Mouse (Mus musculus) midbrain, embryonic 10.5 days (tissue): ENCODE data around the gene Zfp64. TPM values are rescaled to one million over a fixed set of nuclear protein-coding genes. Genes with fewer than 3 reads are reported as not detected.

ENCODE experiments used
- DNase-seq: peaks from one replicate; pipeline ENCODE4 v3.0.0-alpha.2; 2017; ENCODE audit warnings: low spot score
- H3K27ac ChIP-seq: fragments of 300-500 bp; sonication (generic); replicated peaks from 2 replicates; pipeline ENCODE4 v1.5.1; 2016; ENCODE audit warnings: mild to moderate bottlenecking
- H3K27me3 ChIP-seq: fragments of 300-500 bp; sonication (generic); 2 replicates; pipeline ENCODE4 v1.6.1; 2016; ENCODE audit warnings: low read depth, mild to moderate bottlenecking; ENCODE audit not compliant: poor library complexity, severe bottlenecking
- H3K36me3 ChIP-seq: fragments of 300-500 bp; sonication (generic); 2 replicates; pipeline ENCODE4 v1.6.1; 2016; ENCODE audit warnings: mild to moderate bottlenecking, moderate library complexity
- H3K4me1 ChIP-seq: fragments of 300-500 bp; sonication (generic); 2 replicates; pipeline ENCODE4 v1.6.1; 2016
- H3K4me3 ChIP-seq: fragments of 300-500 bp; sonication (generic); 2 replicates; pipeline ENCODE4 v1.5.1; 2016; ENCODE audit warnings: mild to moderate bottlenecking, moderate library complexity
- H3K9me3 ChIP-seq: fragments of 300-500 bp; sonication (generic); replicated peaks from 2 replicates; pipeline ENCODE4 v1.6.1; 2016; ENCODE audit warnings: mild to moderate bottlenecking
- WGBS: fragments of 180-500 bp; shearing (Covaris S2); methylation state at CpG from one replicate; pipeline ENCODE4 v1.1.7; 2016; 5-methylcytosine and 5-hydroxymethylcytosine counted together
- polyA plus RNA-seq: library from polyadenylated mRNA; unstranded; fragments of >200 nt; fragmentation: Nextera tagmentation; extraction: Ambion mirVana; gene quantifications from 2 replicates; pipeline ENCODE4 v1.2.1, GENCODE M21; 2016

Zfp64 gene
- polyA plus RNA-seq, 1 experiment from 2014 or later = 38.0 TPM

GRCm38 (mm10) chr2:168968136-168968925 is 12.9 kb upstream of the Zfp64 start:
- 83% methylated on average over 12 of the region's 12 CpGs for WGBS
- DNase-seq = no peak
- Histone ChIP-seq H3K4me3 (no peak overlapping the region), H3K9me3 (peaks cover 12% of the 10 kb centered on the region), H3K36me3 (no peaks in the 10 kb centered on the region), H3K4me1 (no peaks in the 10 kb centered on the region), H3K27ac (no peak overlapping the region), H3K27me3 (no peaks in the 10 kb centered on the region)

- 83% methylated on average over 6 of the region's 6 CpGs for WGBS
- Histone ChIP-seq H3K9me3 (peaks cover 12% of the 10 kb centered on the region), H3K27ac (no peak overlapping the region)
These were observed 11.1 kb upstream of the Zfp64 start for GRCm38 (mm10) chr2:168966525-168966924.

GRCm38 (mm10) chr2:168964849-168965248 is 9.5 kb upstream of the Zfp64 start:
- Histone ChIP-seq H3K36me3 (no peaks in the 10 kb centered on the region), H3K4me3 (no peak overlapping the region), H3K4me1 (no peaks in the 10 kb centered on the region), H3K27ac (no peak overlapping the region), H3K27me3 (no peaks in the 10 kb centered on the region), H3K9me3 (peaks cover 12% of the 10 kb centered on the region)
- DNase-seq = no peak
- 96% methylated on average over 5 of the region's 5 CpGs for WGBS

More at GRCm38 (mm10) chr2:168966525-168966924, 11.1 kb upstream of the Zfp64 start:
- H3K4me3 ChIP-seq = no peak overlapping the region
- H3K36me3 ChIP-seq = no peaks in the 10 kb centered on the region
- H3K27me3 ChIP-seq = no peaks in the 10 kb centered on the region
- DNase-seq = no peak
- no peaks in the 10 kb centered on the region for H3K4me1 ChIP-seq

GRCm38 (mm10) chr2:168961729-168962666 is 6.6 kb upstream of the Zfp64 start:
- no peak overlapping the region for H3K27ac ChIP-seq
- no peak for DNase-seq
- WGBS = 87% methylated on average over 4 of the region's 4 CpGs

GRCm38 (mm10) chr2:168960814-168961213 is 5.4 kb upstream of the Zfp64 start:
- DNase-seq = no peak
- no peaks in the 10 kb centered on the region; the same call in 1 of the 2 replicates for H3K27me3 ChIP-seq
- 90% methylated on average over 3 of the region's 3 CpGs for WGBS

More at GRCm38 (mm10) chr2:168961729-168962666, 6.6 kb upstream of the Zfp64 start:
- Histone ChIP-seq H3K9me3 (peaks cover 12% of the 10 kb centered on the region), H3K36me3 (no peaks in the 10 kb centered on the region), H3K27me3 (no peaks in the 10 kb centered on the region), H3K4me3 (no peak overlapping the region), H3K4me1 (no peaks in the 10 kb centered on the region)

GRCm38 (mm10) chr2:168959339-168959885 is 4.0 kb upstream of the Zfp64 start:
- 85% methylated on average over 14 of the region's 14 CpGs for WGBS
- Histone ChIP-seq H3K4me1 (peaks cover 14% of the 10 kb centered on the region), H3K9me3 (no peaks in the 10 kb centered on the region; the same call in 1 of the 2 replicates), H3K36me3 (no peaks in the 10 kb centered on the region), H3K27me3 (no peaks in the 10 kb centered on the region; the same call in 1 of the 2 replicates), H3K4me3 (no peak overlapping the region), H3K27ac (no peak overlapping the region)
- DNase-seq = no peak

More at GRCm38 (mm10) chr2:168960814-168961213, 5.4 kb upstream of the Zfp64 start:
- Histone ChIP-seq H3K9me3 (peaks cover 8% of the 10 kb centered on the region), H3K4me1 (peaks cover 2% of the 10 kb centered on the region), H3K36me3 (no peaks in the 10 kb centered on the region), H3K27ac (no peak overlapping the region), H3K4me3 (no peak overlapping the region)

- 51% methylated on average over 10 of the region's 10 CpGs for WGBS
- peak overlapping the region; percentile 91 for H3K4me3 ChIP-seq
- no peaks in the 10 kb centered on the region; the same call in 1 of the 2 replicates for H3K27me3 ChIP-seq
- peak overlapping the region; percentile 95 for H3K27ac ChIP-seq
- peaks cover 26% of the 10 kb centered on the region for H3K4me1 ChIP-seq
- no peaks in the 10 kb centered on the region for H3K9me3 ChIP-seq
- peaks cover 18% of the 10 kb centered on the region for H3K36me3 ChIP-seq
- DNase-seq = peak; percentile 14
These were observed 511 bp upstream of the Zfp64 start for GRCm38 (mm10) chr2:168955850-168956346.

GRCm38 (mm10) chr2:168954376-168954775 is 1.0 kb downstream of the Zfp64 start:
- no peak for DNase-seq
- 11% methylated on average over 8 of the region's 8 CpGs for WGBS
- peak overlapping the region; percentile 91 for H3K4me3 ChIP-seq
- H3K27me3 ChIP-seq = no peaks in the 10 kb centered on the region; the same call in 1 of the 2 replicates
- H3K4me1 ChIP-seq = peaks cover 26% of the 10 kb centered on the region
- peak overlapping the region; percentile 95 for H3K27ac ChIP-seq
- H3K9me3 ChIP-seq = no peaks in the 10 kb centered on the region
- H3K36me3 ChIP-seq = peaks cover 33% of the 10 kb centered on the region

- no peak for DNase-seq
- WGBS = 91% methylated on average over 6 of the region's 6 CpGs
- no peaks in the 10 kb centered on the region for H3K9me3 ChIP-seq
- no peak overlapping the region for H3K4me3 ChIP-seq
- H3K27me3 ChIP-seq = no peaks in the 10 kb centered on the region
- H3K27ac ChIP-seq = no peak overlapping the region
- H3K36me3 ChIP-seq = peaks cover 91% of the 10 kb centered on the region
- H3K4me1 ChIP-seq = peaks cover 3% of the 10 kb centered on the region; the same call in 1 of the 2 replicates
These were observed 6.9 kb downstream of the Zfp64 start for GRCm38 (mm10) chr2:168948506-168948905.

GRCm38 (mm10) chr2:168947663-168948062 is 7.7 kb downstream of the Zfp64 start:
- peaks cover 3% of the 10 kb centered on the region; the same call in 1 of the 2 replicates for H3K4me1 ChIP-seq
- 89% methylated on average over 1 of the region's 1 CpGs for WGBS
- peaks cover 99% of the 10 kb centered on the region for H3K36me3 ChIP-seq

GRCm38 (mm10) chr2:168944011-168944410 is 11.4 kb downstream of the Zfp64 start:
- 95% methylated on average over 4 of the region's 4 CpGs for WGBS
- Histone ChIP-seq H3K9me3 (no peaks in the 10 kb centered on the region), H3K27ac (no peak overlapping the region), H3K36me3 (peaks cover 90% of the 10 kb centered on the region), H3K4me3 (no peak overlapping the region), H3K4me1 (no peaks in the 10 kb centered on the region), H3K27me3 (no peaks in the 10 kb centered on the region)
- DNase-seq = no peak

More at GRCm38 (mm10) chr2:168947663-168948062, 7.7 kb downstream of the Zfp64 start:
- Histone ChIP-seq H3K9me3 (no peaks in the 10 kb centered on the region), H3K4me3 (no peak overlapping the region), H3K27me3 (no peaks in the 10 kb centered on the region), H3K27ac (no peak overlapping the region)
- DNase-seq = no peak

- Histone ChIP-seq H3K27me3 (no peaks in the 10 kb centered on the region), H3K27ac (no peak overlapping the region), H3K4me3 (no peak overlapping the region), H3K4me1 (no peaks in the 10 kb centered on the region), H3K36me3 (peaks cover 91% of the 10 kb centered on the region), H3K9me3 (no peaks in the 10 kb centered on the region)
- WGBS = 94% methylated on average over 8 of the region's 8 CpGs
- DNase-seq = no peak
These were observed 15.4 kb downstream of the Zfp64 start for GRCm38 (mm10) chr2:168939941-168940340.
